Mouse (Mus musculus) lung, postnatal 0 days (tissue): ENCODE measurements around the gene Olfr285.

Experiments
- CTCF ChIP-seq: IDR thresholded peaks from 2 replicates; pipeline ENCODE4 v1.5.1; 2016; ENCODE audit warnings: antibody characterized with exemption, mild to moderate bottlenecking
- EP300 ChIP-seq: IDR thresholded peaks from 2 replicates; pipeline ENCODE4 v1.6.1; 2016; ENCODE audit warnings: antibody characterized with exemption, mild to moderate bottlenecking, control low read depth

DNA sequence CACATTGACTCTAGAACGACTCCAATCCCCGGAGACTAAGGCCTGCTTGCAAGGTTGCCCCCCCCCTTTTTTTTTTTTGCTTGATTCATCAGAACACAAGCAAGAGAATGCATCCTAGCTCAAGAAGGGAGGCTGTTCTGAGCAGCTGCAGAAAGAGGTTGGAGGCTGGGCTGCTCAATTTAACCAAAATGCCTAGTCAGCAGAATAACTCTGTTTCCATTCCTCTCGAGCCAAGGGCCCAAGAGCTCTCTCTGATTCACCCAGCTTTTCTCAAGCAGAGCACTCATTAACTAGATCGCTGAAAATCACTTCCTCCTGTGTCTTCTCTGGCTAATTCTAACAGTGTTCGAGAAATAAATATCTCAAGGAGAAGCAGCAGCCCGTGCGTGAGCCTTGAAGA, 30.7 kb downstream of the Olfr285 start:
- no peak for TF ChIP-seq CTCF
- no peak for TF ChIP-seq EP300
